Mouse (Mus musculus): ENCODE results near the gene Hspa1l. TPM values are rescaled to one million over a fixed set of nuclear protein-coding genes. Genes with fewer than 3 reads are reported as not detected.
A peak's percentile ranks its signal among the peaks of the same experiment; 100 is the strongest.
"Not testable (repeated sequence)": the region's sequence is repeated elsewhere in the genome, so short reads cannot be mapped to it uniquely, and the experiment has no call there.

The Hspa1l gene
- polyA plus RNA-seq, 1 experiment: 0.54 TPM

DNA sequence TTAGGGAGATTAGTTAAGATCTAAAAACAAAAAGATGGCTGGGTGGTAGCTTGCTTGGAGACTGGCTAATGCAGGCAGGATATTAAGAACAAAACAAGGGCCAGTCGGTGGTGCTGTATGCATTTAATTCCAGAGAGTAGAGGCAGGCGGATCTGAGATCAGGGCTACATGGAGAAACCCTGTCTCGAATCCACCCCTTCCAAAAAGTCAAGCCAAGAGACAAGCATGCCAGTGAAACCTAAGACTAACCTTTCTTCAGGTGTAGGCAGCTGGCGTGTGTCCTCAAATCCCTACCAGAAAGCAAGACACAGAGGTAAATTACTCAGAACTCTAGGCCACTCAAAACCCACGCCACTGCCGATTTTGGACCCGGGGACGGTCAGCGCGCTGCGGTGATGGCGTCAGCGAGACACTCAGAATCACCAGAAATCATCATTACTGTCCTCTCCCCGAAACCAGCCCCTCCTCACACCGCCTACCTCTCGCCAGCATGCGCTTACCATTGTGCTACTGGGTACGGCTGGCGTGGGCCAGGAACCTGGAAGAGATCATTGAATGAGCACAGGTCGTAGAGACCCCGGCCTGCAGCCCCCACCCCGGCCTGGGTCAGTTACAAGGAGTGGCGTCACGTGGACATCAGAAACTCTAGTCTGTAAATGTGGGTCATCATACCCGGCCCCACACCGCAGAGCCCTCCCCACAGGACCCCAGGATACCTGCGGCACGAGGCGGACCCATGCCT lies 20.7 kb upstream of the Hspa1l start:
- no peak for DNase-seq (ENCODE audit: low spot score)

DNA sequence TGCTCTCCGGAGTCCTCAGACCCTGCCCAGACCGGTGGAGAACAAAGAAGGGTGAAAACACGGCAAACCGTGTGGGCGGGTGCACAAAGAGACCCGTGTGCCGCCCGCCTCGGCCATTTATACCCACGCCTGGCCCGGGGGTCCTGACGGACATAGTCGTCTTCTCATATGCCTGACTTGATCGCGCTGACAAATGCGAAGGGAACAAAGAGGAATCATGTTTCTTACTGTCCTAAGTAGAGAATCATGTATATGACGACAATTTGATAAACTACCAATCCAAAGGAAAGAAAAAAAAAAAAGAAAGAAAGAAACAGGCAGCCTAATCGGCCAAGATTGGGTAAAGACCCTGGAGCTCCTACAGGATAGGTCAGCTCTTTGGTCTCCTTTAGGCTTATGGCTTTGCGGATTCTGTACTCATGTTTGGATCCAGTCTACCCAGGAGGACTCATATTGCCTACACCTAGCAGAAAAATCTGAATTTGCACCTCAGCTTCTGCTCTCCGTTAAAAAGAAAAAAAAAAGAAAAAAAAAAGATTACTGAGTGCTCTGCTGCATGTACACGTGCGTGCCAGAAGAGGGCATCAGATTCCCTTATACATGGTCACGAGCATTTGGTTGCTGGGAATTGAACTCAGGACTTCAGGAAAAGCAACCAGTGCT lies 20.0 kb upstream of the Hspa1l start:
- peak; percentile 68 for DNase-seq (ENCODE audit: low spot score)

DNA sequence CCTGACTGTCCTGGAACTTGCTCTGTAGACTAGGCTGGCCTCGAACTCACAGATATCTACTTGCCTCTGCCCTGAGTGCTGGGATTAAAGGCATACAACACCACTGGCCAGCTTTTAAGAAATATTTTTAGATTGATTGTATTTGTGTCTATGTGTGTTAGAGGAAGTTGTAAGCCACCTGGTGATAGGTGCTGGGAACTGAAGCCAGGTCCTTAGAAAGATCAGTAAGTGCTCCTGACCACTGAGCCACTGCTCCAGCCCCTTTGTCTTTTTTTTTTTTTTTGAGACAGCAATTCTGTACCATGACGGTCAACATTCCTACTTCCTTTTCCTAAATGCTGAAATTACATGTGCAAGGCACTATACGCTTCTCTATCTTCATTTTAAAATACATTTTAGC lies 19.2 kb upstream of the Hspa1l start:
- no peak for DNase-seq (ENCODE audit: low spot score)

DNA sequence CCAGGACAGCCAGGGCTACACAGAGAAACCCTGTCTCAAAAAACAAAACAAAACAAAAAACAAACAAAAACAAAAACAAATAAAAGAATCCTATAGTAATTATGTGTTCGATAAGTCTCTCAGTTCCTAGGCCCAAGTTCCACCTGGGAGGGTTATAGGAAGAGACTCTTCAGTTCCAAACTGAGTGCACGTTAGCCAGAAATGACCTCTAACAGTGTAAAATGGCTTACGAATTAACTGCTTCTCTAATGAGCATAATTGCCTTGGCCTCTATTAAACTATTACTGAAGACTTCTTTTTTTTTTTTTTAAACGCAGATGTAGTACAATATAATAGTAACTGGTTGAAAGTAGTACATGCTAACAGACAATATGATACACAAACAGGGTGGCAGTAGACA lies 18.6 kb upstream of the Hspa1l start:
- no peak for DNase-seq (ENCODE audit: low spot score)

DNA sequence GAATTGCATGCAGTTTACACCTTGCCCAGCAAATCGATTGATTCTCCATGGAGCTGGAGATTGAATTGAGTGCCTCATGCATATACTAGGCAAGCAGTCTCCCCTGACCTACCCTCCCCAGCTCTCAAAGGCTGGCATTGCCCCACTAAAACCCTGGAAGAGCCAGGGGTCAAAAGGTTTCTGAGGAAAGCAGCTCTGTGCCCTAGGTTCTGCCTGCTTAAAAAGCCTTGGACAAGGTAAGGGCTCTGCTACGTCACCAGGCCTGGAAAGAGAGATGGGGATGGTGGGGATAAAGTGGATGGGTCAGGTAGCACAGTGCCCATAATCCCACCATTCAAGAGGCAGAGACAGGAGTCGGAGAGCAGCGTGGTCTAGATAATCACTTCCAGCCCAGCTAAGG lies 17.7 kb upstream of the Hspa1l start:
- no peak for DNase-seq (ENCODE audit: low spot score)

DNA sequence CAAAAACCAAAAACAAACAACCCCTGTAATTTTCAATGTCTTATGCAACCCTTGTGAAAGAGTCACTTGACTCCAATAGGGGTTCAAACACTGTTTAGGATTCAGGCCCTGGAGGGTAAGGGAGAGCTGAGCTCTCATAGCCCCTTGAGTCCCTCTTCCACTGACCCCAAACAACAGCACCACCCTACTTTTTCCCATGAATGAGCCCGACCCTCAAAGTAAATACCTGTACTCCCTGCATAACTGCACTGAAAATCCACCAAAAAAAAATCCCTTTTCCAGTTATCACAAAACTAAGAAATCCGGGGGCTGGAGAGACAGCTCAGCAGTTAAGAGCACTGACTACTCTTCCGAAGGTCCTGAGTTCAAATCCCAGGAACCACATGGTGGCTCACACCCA lies 16.6 kb upstream of the Hspa1l start:
- no peak for DNase-seq (ENCODE audit: low spot score)

DNA sequence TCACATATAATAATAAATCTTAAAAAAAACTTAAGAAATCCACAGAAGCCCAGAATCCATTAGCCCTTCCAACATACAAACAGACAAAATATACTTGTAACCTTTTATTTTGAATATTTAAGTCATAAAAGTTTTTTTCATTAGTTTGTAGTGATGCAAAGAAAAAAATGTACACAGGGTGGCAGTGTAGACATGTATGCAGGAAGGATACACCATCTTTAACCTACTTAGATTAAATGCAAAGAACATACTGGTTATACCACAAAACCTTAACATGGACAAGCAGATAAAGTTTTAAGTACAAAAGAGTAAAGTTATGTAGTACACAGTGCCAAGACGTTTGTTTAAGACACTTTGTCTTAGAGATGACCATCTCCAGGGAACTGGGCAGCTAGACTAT lies 16.2 kb upstream of the Hspa1l start:
- DNase-seq (ENCODE audit: low spot score): no peak

DNA sequence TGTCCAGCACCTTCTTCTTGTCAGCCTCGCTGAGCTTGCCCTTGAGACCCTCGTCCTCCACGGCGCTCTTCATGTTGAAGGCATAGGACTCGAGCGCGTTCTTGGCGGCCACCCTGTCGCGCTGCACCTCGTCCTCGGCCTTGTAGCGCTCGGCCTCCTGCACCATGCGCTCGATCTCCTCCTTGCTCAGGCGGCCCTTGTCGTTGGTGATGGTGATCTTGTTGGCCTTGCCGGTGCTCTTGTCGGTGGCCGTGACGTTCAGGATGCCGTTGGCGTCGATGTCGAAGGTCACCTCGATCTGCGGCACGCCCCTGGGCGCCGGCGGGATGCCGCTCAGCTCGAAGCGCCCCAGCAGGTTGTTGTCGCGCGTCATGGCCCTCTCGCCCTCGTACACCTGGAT lies 15.2 kb upstream of the Hspa1l start:
- DNase-seq (ENCODE audit: low spot score): not testable (repeated sequence)

DNA sequence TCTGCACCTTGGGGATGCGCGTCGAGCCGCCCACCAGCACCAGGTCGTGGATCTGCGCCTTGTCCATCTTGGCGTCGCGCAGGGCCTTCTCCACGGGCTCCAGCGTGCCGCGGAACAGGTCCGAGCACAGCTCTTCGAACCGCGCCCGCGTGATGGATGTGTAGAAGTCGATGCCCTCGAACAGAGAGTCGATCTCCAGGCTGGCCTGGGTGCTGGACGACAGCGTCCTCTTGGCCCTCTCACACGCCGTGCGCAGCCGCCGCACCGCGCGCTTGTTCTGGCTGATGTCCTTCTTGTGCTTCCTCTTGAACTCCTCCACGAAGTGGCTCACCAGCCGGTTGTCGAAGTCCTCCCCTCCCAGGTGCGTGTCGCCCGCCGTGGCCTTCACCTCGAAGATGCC lies 14.5 kb upstream of the Hspa1l start:
- not testable (repeated sequence) for DNase-seq (ENCODE audit: low spot score)

DNA sequence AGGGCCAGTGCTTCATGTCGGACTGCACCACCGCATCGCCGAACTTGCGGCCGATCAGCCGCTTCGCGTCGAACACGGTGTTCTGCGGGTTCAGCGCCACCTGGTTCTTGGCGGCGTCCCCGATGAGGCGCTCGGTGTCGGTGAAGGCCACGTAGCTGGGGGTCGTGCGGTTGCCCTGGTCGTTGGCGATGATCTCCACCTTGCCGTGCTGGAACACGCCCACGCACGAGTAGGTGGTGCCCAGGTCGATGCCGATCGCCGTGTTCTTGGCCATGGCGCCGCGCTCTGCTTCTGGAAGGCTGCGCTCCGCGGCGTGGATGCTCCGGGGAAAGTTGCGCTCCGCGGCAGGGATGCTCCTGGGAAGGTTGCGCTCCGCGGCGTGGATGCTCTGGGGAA lies 13.8 kb upstream of the Hspa1l start:
- not testable (repeated sequence) for DNase-seq (ENCODE audit: low spot score)

DNA sequence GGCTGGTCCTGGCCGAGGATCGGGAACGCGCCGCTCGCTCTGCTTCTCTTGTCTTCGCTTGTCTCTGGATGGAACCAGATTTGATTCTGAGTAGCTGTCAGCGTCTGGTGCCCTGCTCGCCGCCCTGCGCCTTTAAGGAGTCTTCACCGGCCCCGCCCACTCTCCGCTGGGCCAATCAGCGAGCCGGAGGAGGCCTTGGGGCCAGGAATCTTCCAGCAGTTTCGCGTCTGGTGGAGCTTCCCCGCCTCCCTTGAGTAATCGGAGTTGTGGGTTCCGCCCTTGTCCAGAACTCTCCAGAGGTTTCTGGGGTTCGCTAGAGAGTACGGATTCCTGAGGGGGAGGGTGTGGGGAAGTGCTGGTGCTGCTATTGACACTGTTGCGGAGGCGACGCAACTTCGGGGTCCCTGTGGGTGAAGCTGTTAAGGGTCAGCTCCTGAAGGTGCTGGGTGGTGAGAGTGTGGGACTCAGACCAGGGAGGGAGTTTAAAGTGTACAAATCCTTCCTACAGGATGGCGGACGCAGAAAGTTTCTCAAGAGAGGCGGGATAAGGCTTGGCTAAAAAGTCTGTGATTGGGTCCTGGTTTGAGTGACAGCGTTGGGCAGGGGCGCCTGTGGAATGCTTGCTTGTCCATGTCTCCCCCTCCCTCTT lies 13.2 kb upstream of the Hspa1l start, which contains the start of gene Hspa1b:
Gene Hspa1b, minus strand, starts transcription at position 109 of the 649 bp plus-strand sequence.
- peak; percentile 88 for DNase-seq (ENCODE audit: low spot score)

DNA sequence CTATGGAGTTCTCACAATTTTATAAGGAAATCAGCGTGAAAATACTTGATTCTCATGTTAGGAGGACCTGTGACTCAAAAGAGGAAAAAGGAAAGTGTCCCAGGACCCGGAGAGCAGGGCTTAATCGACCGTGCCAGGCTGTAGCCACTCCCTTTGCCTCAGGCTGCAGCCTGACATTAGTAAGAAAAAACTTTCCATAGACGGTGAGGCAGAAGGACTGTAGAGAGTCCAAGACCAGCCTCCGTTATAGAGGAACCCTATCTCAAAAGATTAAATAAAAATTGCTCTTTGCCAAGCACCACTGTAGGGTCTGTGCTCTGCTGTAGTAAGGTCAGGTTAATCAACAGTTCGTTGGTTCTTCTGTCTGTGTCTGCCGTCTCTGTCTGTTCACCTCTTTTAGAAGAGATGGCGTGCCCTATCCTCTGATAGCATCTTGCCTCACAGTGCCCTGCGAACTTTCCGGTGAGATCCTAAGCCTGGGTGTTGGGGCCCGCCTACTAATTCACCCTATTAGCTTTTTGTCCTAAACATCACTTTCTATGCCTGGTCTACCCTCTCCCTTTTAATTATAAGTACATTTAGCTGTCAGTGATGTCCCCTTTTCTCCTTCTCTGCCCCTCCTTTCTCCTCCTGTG lies 12.5 kb upstream of the Hspa1l start:
- DNase-seq (ENCODE audit: low spot score): no peak

DNA sequence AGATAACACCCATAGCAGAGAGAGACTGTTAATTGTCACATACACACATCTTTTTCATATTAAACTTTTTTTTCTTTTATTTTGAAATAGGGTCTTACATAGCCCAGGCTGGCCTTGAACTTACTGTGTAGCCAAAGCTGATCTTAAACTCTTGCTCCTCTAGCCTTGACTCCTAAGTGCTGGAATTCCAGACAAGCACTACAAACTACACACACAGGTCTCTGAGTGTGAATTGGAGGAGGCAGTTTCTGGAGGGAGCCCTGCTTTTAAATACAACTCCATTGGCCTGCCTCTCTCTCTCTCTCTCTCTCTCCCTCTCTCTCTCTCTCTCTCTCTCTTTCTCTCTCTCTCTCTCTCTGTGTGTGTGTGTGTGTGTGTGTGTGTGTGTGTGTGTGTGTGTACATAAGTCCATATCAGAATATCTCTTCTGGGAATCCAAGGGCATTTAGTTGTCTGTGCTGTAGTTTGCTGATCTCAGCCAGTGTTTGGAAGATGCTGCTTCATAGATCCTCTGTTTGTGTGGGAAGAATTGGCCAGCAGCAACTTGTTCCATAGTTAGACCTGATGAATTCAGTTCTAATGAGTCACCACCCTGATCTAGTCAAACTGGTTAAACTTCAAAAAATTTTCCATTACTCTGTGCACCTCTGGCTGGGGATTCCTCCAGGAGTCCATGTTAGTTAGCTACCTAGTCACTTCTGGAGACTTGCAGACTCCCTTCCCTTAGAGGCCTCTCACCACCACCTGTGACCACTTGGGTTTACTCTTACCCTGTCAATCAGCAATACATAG lies 11.6 kb upstream of the Hspa1l start:
- no peak for DNase-seq (ENCODE audit: low spot score)

DNA sequence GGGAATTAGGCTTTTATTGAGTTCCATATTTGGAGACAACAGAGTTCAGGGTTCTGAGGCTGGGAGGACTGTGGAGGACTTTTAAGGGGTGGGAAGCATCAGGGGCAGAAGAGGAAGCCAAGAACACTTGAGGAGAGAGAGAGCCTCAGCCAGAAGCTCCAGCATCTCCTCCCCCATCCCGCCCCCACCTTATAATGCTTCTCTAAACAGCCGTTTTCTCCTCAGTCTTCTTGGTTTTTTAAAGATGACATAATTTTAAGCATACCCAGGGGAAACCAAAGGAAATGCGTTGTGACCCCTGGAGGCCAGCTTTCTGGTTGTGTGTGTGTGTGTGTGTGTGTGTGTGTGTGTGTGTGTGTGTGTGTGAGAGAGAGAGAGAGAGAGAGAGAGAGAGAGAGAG lies 10.4 kb upstream of the Hspa1l start:
- DNase-seq (ENCODE audit: low spot score): no peak

DNA sequence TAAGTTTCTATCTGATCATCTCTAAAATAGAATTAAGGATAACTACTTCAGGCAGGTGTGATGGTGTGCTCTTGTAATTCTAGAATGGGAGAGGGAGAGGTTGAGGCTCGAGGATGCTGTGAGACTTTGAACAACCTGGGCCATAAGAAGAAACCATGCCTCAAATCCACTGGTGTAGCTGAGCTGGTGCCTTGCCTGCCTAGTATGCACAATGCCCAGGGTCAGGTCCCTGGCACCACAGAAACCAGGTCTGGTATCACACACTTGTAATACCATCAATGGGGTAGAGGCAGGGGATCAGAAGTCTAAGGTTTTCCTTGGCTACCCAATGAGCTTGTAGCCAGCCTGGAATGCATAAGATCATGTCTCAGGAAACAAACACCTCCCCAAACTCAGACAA lies 9.7 kb upstream of the Hspa1l start:
- no peak for DNase-seq (ENCODE audit: low spot score)

DNA sequence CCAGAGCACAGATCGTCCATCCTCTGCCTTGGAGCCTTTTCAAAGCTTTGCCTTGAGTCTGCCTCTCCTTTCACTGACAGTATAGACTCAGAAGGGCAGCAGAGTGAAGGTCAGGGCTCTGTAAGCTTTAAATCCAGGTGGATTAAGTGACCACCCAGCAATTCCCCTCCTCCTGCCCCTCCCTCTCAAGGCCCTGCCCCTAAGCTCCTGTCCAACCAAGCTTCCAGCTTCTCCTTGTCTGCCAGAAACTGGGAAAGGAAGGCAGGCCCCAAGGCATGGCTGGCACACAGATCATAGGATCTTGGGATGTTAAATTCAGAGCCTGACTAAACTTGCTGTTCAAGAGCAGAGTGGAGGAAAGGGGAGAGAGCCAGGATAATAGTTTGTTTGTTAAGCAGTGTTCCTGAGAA lies 7.9 kb upstream of the Hspa1l start:
- no peak for DNase-seq (ENCODE audit: low spot score)

DNA sequence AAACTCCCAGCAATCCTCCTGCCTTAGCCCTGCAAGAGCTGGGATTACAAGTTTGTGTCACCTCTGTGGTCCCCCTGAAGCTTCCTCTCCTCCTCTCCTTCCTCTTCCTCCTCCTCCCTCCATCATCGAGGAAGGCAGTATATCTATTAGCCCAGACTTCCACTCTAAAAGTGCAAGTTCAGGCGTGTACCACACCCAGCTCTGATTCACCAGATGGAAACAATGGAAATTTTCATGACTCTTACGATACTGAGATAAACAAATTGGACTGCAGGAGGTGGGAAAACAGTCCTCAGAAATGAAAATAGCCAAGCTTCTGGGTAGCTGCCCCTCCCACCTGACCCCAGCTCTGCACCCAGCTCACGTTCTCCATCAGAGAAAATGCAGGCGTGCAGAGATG lies 6.9 kb upstream of the Hspa1l start:
- DNase-seq (ENCODE audit: low spot score): no peak

DNA sequence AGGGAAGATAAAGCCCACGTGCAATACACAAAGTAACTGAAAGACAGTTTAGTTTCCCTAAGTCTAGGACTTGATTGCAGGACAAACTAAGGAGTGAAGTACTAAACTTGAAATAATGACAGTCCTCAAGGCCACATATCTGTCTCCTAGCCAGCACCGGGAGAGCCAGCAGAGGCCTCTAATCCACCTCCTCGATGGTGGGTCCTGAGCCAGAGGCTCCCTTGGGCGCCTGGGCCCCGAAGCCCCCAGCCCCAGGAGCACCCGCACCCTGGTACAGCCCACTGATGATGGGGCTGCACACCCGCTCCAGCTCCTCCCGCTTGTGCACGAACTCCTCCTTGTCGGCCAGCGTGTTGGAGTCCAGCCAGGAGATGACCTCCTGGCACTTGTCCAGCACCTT lies 2.7 kb upstream of the Hspa1l start, which contains the start of gene Gm20481:
Gene Gm20481, plus strand, starts transcription at position 91 of the 400 bp plus-strand sequence.
- not testable (repeated sequence) for DNase-seq (ENCODE audit: low spot score)

DNA sequence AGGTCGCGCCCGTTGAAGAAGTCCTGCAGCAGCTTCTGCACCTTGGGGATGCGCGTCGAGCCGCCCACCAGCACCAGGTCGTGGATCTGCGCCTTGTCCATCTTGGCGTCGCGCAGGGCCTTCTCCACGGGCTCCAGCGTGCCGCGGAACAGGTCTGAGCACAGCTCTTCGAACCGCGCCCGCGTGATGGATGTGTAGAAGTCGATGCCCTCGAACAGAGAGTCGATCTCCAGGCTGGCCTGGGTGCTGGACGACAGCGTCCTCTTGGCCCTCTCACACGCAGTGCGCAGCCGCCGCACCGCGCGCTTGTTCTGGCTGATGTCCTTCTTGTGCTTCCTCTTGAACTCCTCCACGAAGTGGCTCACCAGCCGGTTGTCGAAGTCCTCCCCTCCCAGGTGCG lies 1.7 kb upstream of the Hspa1l start:
- DNase-seq (ENCODE audit: low spot score): not testable (repeated sequence)

DNA sequence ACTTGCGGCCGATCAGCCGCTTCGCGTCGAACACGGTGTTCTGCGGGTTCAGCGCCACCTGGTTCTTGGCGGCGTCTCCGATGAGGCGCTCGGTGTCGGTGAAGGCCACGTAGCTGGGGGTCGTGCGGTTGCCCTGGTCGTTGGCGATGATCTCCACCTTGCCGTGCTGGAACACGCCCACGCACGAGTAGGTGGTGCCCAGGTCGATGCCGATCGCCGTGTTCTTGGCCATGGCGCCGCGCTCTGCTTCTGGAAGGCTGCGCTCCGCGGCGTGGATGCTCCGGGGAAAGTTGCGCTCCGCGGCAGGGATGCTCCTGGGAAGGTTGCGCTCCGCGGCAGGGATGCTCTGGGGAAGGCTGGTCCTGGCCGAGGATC lies 822 bp upstream of the Hspa1l start:
- DNase-seq (ENCODE audit: low spot score): not testable (repeated sequence)
